Mouse (Mus musculus) erythroid progenitor cell, adult 5-6 weeks (primary cell): Measurements from ENCODE around the gene Hdac7. TPM values are rescaled to one million over a fixed set of nuclear protein-coding genes. Genes with fewer than 3 reads are reported as not detected.

Experiments
- ATAC-seq: replicated peaks from 2 replicates; pipeline ENCODE4 v1.8.0; 2016; ENCODE audit warnings: moderate number of reproducible peaks, mild to moderate bottlenecking, moderate TSS enrichment, inconsistent platforms; ENCODE audit not compliant: poor library complexity, low FRiP score, severe bottlenecking
- total RNA-seq, 2 experiments: library from RNA; stranded (forward) in 1 of 2; stranded (reverse) in 1 of 2; fragments of 150-400 nt in 1 of 2; fragments of 186-747, 209-891 nt in 1 of 2; gene quantifications; 2 replicates each; pipeline versions ENCODE4 v1.2.3 to v1.2.4; 2015 to 2017; ENCODE audit warnings: low replicate concordance in 2 of 2

Hdac7 gene
- total RNA-seq, 2 experiments from 2014 or later, result 9.8 to 26.8 TPM

GRCm38 (mm10) chr15:97821321-97821982 lies 22.9 kb downstream of the Hdac7 start:
- no peak for ATAC-seq

GRCm38 (mm10) chr15:97819937-97820336 lies 24.4 kb downstream of the Hdac7 start:
- ATAC-seq, result no peak

- no peak for ATAC-seq
Measured at GRCm38 (mm10) chr15:97816199-97816994, 27.9 kb downstream of the Hdac7 start.

- no peak; the same call in 1 of the 2 replicates for ATAC-seq
Measured at GRCm38 (mm10) chr15:97815254-97815653, 29.0 kb downstream of the Hdac7 start.

- ATAC-seq, result no peak
Measured at GRCm38 (mm10) chr15:97814703-97815102, 29.6 kb downstream of the Hdac7 start.

- no peak for ATAC-seq
Measured at GRCm38 (mm10) chr15:97813452-97814204, 30.7 kb downstream of the Hdac7 start.

GRCm38 (mm10) chr15:97812875-97813274 lies 31.4 kb downstream of the Hdac7 start:
- ATAC-seq, result no peak

GRCm38 (mm10) chr15:97812126-97812525 lies 32.2 kb downstream of the Hdac7 start:
- no peak for ATAC-seq

- no peak for ATAC-seq
Measured at GRCm38 (mm10) chr15:97811307-97811706, 33.0 kb downstream of the Hdac7 start.

GRCm38 (mm10) chr15:97810399-97810798 lies 33.9 kb downstream of the Hdac7 start:
- no peak for ATAC-seq

- no peak for ATAC-seq
Measured at GRCm38 (mm10) chr15:97809942-97810341, 34.4 kb downstream of the Hdac7 start.

GRCm38 (mm10) chr15:97809206-97809605 lies 35.1 kb downstream of the Hdac7 start:
- no peak for ATAC-seq

GRCm38 (mm10) chr15:97808532-97808931 lies 35.8 kb downstream of the Hdac7 start:
- ATAC-seq, result no peak

GRCm38 (mm10) chr15:97807867-97808266 lies 36.4 kb downstream of the Hdac7 start:
- ATAC-seq, result no peak

GRCm38 (mm10) chr15:97802575-97802974 lies 41.7 kb downstream of the Hdac7 start:
- no peak for ATAC-seq

GRCm38 (mm10) chr15:97801811-97802210 lies 42.5 kb downstream of the Hdac7 start:
- no peak for ATAC-seq

GRCm38 (mm10) chr15:97800853-97801252 lies 43.4 kb downstream of the Hdac7 start:
- ATAC-seq, result no peak

GRCm38 (mm10) chr15:97799446-97799845 lies 44.9 kb downstream of the Hdac7 start:
- ATAC-seq, result no peak

GRCm38 (mm10) chr15:97798134-97798533 lies 46.2 kb downstream of the Hdac7 start:
- ATAC-seq, result no peak

- ATAC-seq, result no peak
Measured at GRCm38 (mm10) chr15:97796674-97797310, 47.5 kb downstream of the Hdac7 start.
